Mouse (Mus musculus): ENCODE measurements at regions not wholly inside any gene's neighbourhood (a gene's known extent, or its start where the extent isn't known, plus 50 kb on each side); places are given as distances from the start of the nearest gene placed in this dataset.

DNA sequence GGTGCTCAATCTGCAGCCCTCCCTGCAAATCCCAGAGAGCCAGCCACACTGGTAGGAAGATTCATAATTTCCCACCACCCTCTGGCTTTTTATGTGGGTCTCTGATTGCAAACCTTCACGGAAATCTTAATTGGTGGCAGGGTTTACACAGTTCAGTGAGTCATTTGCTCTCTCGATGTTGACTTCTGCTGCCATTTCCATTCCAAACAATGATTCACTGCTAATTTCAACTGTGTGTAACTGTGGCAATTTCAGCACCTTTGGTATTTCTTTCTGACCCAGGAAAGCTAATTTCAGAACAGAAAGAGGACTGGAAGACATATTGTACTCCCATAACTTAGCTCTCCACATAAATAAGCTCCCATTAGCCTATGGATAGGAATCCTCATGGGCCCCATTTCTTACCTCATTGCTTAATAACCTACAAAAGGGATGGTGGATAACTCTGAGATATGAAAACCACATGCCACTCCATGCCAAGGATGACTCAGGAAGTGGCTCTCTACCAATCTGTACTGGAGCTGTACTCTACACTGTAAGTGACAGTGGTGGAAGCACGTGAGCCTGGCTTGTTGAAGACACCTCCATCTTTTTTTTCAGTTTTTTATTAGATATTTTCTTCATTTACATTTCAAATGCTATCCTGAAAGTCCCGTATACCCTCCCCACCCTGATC lies 536.0 kb downstream of the Tox3 start:
- Histone ChIP-seq H3K9ac (ENCODE audit: low read length) (no peak overlapping the region), H3K9me3 (ENCODE audit: control insufficient read depth, low read length) (no peaks in the 10 kb centered on the region), H3K36me3 (ENCODE audit: control insufficient read depth, insufficient read depth, low read length) (no peaks in the 10 kb centered on the region), H3K27me3 (ENCODE audit: control insufficient read depth, insufficient read depth, low read length) (no peaks in the 10 kb centered on the region), H3K4me3 (ENCODE audit: control insufficient read depth in 1 of 2, insufficient read depth in 1 of 2, low read depth in 1 of 2, low read length in 2 of 2) (no peak overlapping the region), H3K4me2 (ENCODE audit: low read length) (no peak overlapping the region), H3K4me1 (ENCODE audit: control insufficient read depth in 2 of 2, insufficient read depth in 2 of 2, low read length in 2 of 2) (no peaks in the 10 kb centered on the region), H3K27ac (replicated peaks in 1 of 2; ENCODE audit: control insufficient read depth in 1 of 2, insufficient read depth in 1 of 2, low read depth in 2 of 2, low read length in 2 of 2) (no peak overlapping the region)
- 74% methylated on average over 4 of the region's 4 CpGs for WGBS
- no peak for ATAC-seq (ENCODE audit: insufficient number of reproducible peaks, insufficient read depth, low FRiP score, low read depth)

DNA sequence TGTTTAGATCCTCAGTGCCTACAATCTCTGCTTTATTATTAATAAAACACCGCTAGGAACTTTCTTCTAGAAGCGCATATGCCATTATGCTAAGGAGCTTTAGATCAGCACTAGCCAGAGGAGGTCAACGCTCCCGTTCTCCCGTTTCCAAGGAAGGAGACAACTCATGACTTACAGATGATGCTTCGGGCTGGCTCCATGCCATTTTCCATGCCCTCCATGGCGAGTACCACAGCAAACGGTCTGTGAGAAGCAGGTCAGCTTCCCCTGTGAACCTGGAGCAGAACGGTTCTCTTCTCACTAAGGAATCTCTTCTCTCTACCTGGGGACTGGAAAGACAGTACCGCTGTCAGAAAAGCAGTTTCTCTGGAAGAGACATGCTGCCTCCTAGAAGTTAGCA lies 559.8 kb downstream of the Tox3 start:
- H3K27ac ChIP-seq (replicated peaks in 1 of 2; ENCODE audit: control insufficient read depth in 1 of 2, insufficient read depth in 1 of 2, low read depth in 2 of 2, low read length in 2 of 2) = no peak overlapping the region
- no peak for ATAC-seq (ENCODE audit: insufficient number of reproducible peaks, insufficient read depth, low FRiP score, low read depth)
- WGBS = 65% methylated on average over 10 of the region's 10 CpGs
- H3K9ac ChIP-seq (ENCODE audit: low read length) = no peak overlapping the region
- H3K4me2 ChIP-seq (ENCODE audit: low read length) = no peak overlapping the region
- H3K4me3 ChIP-seq (ENCODE audit: control insufficient read depth in 1 of 2, insufficient read depth in 1 of 2, low read depth in 1 of 2, low read length in 2 of 2) = no peak overlapping the region
- no peaks in the 10 kb centered on the region for H3K4me1 ChIP-seq (ENCODE audit: control insufficient read depth in 2 of 2, insufficient read depth in 2 of 2, low read length in 2 of 2)
- H3K9me3 ChIP-seq (ENCODE audit: control insufficient read depth, low read length) = no peaks in the 10 kb centered on the region
- H3K36me3 ChIP-seq (ENCODE audit: control insufficient read depth, insufficient read depth, low read length) = no peaks in the 10 kb centered on the region
- peaks cover 10% of the 10 kb centered on the region for H3K27me3 ChIP-seq (ENCODE audit: control insufficient read depth, insufficient read depth, low read length)

DNA sequence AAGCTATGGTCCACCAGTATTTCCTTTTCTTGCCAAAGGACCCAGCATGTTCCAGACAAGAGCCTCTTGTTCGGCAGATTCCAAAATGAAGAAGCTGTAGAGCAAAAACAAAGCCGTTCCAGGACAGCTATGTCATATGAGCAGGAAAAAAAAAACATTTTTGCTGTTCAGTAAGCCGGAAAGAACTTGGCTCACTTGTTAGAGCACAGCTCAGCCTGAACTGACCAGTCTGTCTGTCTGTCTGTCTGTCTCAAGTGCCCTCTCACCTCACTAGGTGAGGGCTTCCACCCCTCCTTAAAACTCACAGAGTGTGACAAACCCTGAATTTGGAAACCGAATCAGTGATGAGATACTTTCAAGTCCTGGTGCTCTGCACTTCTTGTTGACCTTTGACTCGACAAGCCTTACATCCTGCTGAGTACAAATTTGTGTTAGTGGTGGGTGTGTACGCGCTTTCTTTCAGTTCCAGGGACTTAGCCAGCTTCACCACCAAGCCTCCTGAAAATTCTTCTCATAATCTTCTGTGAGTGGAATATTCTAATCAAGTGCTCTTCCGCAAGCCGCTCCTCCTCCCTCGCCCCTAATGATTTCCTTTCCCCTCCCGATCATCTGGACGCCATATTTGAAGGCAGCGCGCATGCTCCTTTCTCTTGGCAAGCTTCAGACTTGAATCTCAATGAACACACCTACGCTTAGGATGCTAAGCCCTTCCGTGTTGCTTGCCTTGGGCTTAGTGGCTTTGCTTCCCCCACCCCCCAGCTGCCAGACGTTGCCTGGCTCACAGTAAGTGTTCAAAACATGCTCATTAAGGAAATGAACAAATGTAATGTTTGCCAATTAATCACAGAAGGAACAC lies 560.9 kb downstream of the Tox3 start:
- Histone ChIP-seq H3K4me2 (ENCODE audit: low read length) (no peak overlapping the region), H3K27me3 (ENCODE audit: control insufficient read depth, insufficient read depth, low read length) (peaks cover 16% of the 10 kb centered on the region), H3K9ac (ENCODE audit: low read length) (no peak overlapping the region), H3K9me3 (ENCODE audit: control insufficient read depth, low read length) (no peaks in the 10 kb centered on the region), H3K27ac (replicated peaks in 1 of 2; ENCODE audit: control insufficient read depth in 1 of 2, insufficient read depth in 1 of 2, low read depth in 2 of 2, low read length in 2 of 2) (no peak overlapping the region), H3K36me3 (ENCODE audit: control insufficient read depth, insufficient read depth, low read length) (no peaks in the 10 kb centered on the region), H3K4me3 (ENCODE audit: control insufficient read depth in 1 of 2, insufficient read depth in 1 of 2, low read depth in 1 of 2, low read length in 2 of 2) (no peak overlapping the region), H3K4me1 (ENCODE audit: control insufficient read depth in 2 of 2, insufficient read depth in 2 of 2, low read length in 2 of 2) (no peaks in the 10 kb centered on the region)
- ATAC-seq (ENCODE audit: insufficient number of reproducible peaks, insufficient read depth, low FRiP score, low read depth) = no peak
- WGBS = 63% methylated on average over 17 of the region's 17 CpGs

DNA sequence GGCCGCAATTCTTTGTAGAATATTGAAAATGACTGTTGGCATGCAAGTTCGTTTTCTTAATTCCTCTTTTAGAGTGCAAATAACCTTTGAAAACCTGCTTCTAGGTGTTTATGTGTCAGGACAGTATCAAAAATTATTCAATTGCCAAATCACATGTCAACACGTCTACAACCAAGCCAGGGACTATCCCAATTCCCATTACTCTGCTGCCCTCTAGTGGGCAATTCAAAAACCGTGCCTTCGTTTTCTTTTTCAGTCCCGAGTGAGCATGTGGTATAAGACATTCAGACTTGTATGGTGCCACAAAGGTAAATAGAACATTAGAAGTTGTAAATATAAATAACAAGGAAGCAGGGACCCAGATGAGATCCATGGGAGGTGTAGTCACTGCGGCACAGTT lies 563.1 kb downstream of the Tox3 start:
- Histone ChIP-seq H3K9ac (ENCODE audit: low read length) (no peak overlapping the region), H3K27me3 (ENCODE audit: control insufficient read depth, insufficient read depth, low read length) (peaks cover 16% of the 10 kb centered on the region)

DNA sequence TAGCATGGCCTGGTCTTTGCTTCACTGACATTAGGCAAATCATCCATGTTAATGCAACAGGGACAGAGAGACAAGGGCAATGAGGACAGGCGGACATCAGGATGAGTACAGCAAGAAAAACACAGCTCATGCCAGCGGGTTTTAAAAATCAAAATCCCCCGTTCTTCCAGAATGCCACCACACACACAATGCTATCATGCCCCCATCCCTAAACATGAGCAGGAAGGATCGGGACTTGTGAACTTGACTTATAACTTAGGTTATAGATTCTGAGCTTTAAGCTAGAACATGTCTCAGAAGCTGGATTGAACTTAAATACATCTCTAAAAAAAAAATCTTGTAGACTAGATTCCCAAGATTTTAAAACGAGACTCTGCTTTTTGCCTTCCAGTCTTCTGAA lies 564.8 kb downstream of the Tox3 start:
- Histone ChIP-seq H3K27ac (replicated peaks in 1 of 2; ENCODE audit: control insufficient read depth in 1 of 2, insufficient read depth in 1 of 2, low read depth in 2 of 2, low read length in 2 of 2) (no peak overlapping the region), H3K4me3 (ENCODE audit: control insufficient read depth in 1 of 2, insufficient read depth in 1 of 2, low read depth in 1 of 2, low read length in 2 of 2) (no peak overlapping the region), H3K27me3 (ENCODE audit: control insufficient read depth, insufficient read depth, low read length) (peaks cover 16% of the 10 kb centered on the region), H3K36me3 (ENCODE audit: control insufficient read depth, insufficient read depth, low read length) (no peaks in the 10 kb centered on the region), H3K9me3 (ENCODE audit: control insufficient read depth, low read length) (no peaks in the 10 kb centered on the region), H3K9ac (ENCODE audit: low read length) (no peak overlapping the region), H3K4me1 (ENCODE audit: control insufficient read depth in 2 of 2, insufficient read depth in 2 of 2, low read length in 2 of 2) (no peaks in the 10 kb centered on the region), H3K4me2 (ENCODE audit: low read length) (no peak overlapping the region)
- WGBS = 79% methylated on average over 5 of the region's 5 CpGs
- no peak for ATAC-seq (ENCODE audit: insufficient number of reproducible peaks, insufficient read depth, low FRiP score, low read depth)

More for the DNA sequence above, 563.1 kb downstream of the Tox3 start:
- WGBS = 17% methylated on average over 7 of the region's 7 CpGs
- no peaks in the 10 kb centered on the region for H3K36me3 ChIP-seq (ENCODE audit: control insufficient read depth, insufficient read depth, low read length)
- H3K4me2 ChIP-seq (ENCODE audit: low read length) = no peak overlapping the region
- no peaks in the 10 kb centered on the region for H3K9me3 ChIP-seq (ENCODE audit: control insufficient read depth, low read length)
- no peaks in the 10 kb centered on the region for H3K4me1 ChIP-seq (ENCODE audit: control insufficient read depth in 2 of 2, insufficient read depth in 2 of 2, low read length in 2 of 2)
- H3K27ac ChIP-seq (replicated peaks in 1 of 2; ENCODE audit: control insufficient read depth in 1 of 2, insufficient read depth in 1 of 2, low read depth in 2 of 2, low read length in 2 of 2) = no peak overlapping the region
- no peak overlapping the region for H3K4me3 ChIP-seq (ENCODE audit: control insufficient read depth in 1 of 2, insufficient read depth in 1 of 2, low read depth in 1 of 2, low read length in 2 of 2)
- ATAC-seq (ENCODE audit: insufficient number of reproducible peaks, insufficient read depth, low FRiP score, low read depth) = no peak

DNA sequence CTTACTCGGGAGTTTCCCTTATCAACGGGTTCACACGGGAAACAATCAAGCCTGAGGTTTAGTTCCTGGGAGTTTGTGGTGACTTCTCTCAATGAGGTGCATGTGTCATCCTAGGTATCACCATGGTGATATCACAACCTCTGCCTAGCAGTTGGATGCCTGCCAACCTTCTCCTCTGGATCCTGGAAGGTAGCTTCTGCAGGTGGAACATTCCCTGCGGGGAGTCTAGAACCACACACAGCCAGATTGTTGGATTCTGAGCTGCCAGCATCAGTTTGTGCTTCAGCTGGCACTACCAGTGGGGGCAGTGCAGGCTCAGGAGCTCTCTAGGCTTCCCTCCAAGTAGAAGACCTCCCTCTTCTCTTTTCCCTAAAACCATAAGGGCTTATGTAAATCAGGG lies 581.8 kb downstream of the Tox3 start:
- Histone ChIP-seq H3K4me1 (ENCODE audit: control insufficient read depth in 2 of 2, insufficient read depth in 2 of 2, low read length in 2 of 2) (peaks cover 0 to 2% of the 10 kb centered on the region in 2 experiments; a peak in 1 of 4 replicates), H3K27me3 (ENCODE audit: control insufficient read depth, insufficient read depth, low read length) (no peaks in the 10 kb centered on the region), H3K4me2 (ENCODE audit: low read length) (no peak overlapping the region), H3K9ac (ENCODE audit: low read length) (no peak overlapping the region), H3K27ac (replicated peaks in 1 of 2; ENCODE audit: control insufficient read depth in 1 of 2, insufficient read depth in 1 of 2, low read depth in 2 of 2, low read length in 2 of 2) (no peak overlapping the region), H3K4me3 (ENCODE audit: control insufficient read depth in 1 of 2, insufficient read depth in 1 of 2, low read depth in 1 of 2, low read length in 2 of 2) (no peak overlapping the region), H3K9me3 (ENCODE audit: control insufficient read depth, low read length) (no peaks in the 10 kb centered on the region), H3K36me3 (ENCODE audit: control insufficient read depth, insufficient read depth, low read length) (no peaks in the 10 kb centered on the region)
- ATAC-seq (ENCODE audit: insufficient number of reproducible peaks, insufficient read depth, low FRiP score, low read depth) = no peak
- 31% methylated on average over 4 of the region's 4 CpGs for WGBS

DNA sequence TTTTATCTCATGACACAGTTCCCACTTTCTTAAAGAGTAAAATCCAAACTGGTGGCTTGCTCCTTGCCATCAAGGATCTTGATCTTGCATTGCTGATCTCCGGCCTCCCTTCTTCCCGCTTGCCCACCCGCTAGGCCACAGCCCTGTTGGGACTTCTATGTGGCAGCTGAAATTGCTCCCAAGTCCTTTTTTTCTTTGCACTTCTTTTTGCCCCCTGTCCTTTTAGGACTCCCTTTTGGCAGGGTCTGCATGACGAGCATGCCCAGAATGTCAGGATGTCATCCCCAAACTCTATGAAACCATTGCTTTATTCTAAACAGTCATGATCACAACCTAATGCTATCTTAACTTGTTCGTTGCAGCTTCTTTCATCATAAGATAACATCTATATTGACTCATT lies 588.6 kb downstream of the Tox3 start:
- H3K9ac ChIP-seq (ENCODE audit: low read length) = no peak overlapping the region
- H3K27ac ChIP-seq (replicated peaks in 1 of 2; ENCODE audit: control insufficient read depth in 1 of 2, insufficient read depth in 1 of 2, low read depth in 2 of 2, low read length in 2 of 2) = no peak overlapping the region
- no peak overlapping the region for H3K4me3 ChIP-seq (ENCODE audit: control insufficient read depth in 1 of 2, insufficient read depth in 1 of 2, low read depth in 1 of 2, low read length in 2 of 2)
- H3K4me1 ChIP-seq (ENCODE audit: control insufficient read depth in 2 of 2, insufficient read depth in 2 of 2, low read length in 2 of 2) = no peaks in the 10 kb centered on the region
- no peak overlapping the region for H3K4me2 ChIP-seq (ENCODE audit: low read length)
- H3K9me3 ChIP-seq (ENCODE audit: control insufficient read depth, low read length) = no peaks in the 10 kb centered on the region
- no peaks in the 10 kb centered on the region for H3K36me3 ChIP-seq (ENCODE audit: control insufficient read depth, insufficient read depth, low read length)
- 87% methylated on average over 5 of the region's 5 CpGs for WGBS
- no peaks in the 10 kb centered on the region for H3K27me3 ChIP-seq (ENCODE audit: control insufficient read depth, insufficient read depth, low read length)
- no peak for ATAC-seq (ENCODE audit: insufficient number of reproducible peaks, insufficient read depth, low FRiP score, low read depth)
